Mouse (Mus musculus): ENCODE data around the gene Nup210l. TPM values are rescaled to one million over a fixed set of nuclear protein-coding genes. Genes with fewer than 3 reads are reported as not detected.

Nup210l gene
- polyA plus RNA-seq, 1 experiment: 0.56 TPM

DNA sequence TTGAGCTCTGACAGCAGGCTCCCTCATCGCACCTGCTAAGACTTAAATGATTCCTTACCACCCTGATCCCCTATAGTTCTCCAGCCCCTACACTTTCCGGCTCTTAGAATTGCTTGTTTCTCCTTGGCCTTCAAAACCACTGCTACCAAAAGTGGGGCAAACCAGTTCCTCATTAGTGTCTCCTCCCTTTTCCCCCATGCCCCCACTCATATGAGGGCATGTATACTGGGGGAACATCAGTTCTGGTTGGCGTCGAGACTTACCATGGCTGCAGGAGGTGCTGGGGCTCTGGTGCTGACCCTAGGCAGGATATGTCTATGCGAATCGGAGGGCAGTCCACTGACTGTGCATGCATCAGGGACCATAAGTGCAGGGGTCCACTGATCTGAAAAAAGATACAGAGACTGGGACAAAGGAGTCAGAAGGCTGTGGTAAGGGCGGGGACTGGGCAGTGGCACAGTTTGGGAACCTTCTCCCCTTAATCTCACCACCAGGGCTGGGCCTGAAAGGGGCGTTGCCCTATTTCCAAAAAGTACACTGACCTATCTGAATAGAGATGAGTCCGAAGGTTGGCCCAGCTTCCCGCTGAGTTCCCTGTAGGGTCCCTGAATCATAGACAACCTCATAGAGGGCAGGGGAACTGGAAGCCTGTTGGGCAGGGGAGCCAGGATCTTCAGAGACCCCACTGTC, 137.9 kb downstream of the Nup210l start:
- WGBS: 73% methylated on average over 10 of the region's 10 CpGs
- DNase-seq (ENCODE audit: low read depth in 1 of 2, low spot score in 2 of 2): no peak
- TF ChIP-seq POLR2A (IDR thresholded peaks at IDR 0.05; ENCODE audit: low read depth, low read length): no peak
- no peak for TF ChIP-seq CTCF (IDR thresholded peaks at IDR 0.05; ENCODE audit: extremely low read depth, insufficient read depth, insufficient read length, insufficient replicate concordance)

GRCm38 (mm10) chr3:90242984-90243775, 139.2 kb downstream of the Nup210l start, which contains the start of gene Creb3l4:
Creb3l4 (minus strand) TSS chr3:90243512.
- H3K36me3 ChIP-seq (ENCODE audit: control insufficient read depth, insufficient read depth, low read length): no peaks in the 10 kb centered on the region
- TF ChIP-seq CTCF (IDR thresholded peaks at IDR 0.05; ENCODE audit: extremely low read depth, insufficient read depth, insufficient read length, insufficient replicate concordance) (no peak), POLR2A (IDR thresholded peaks at IDR 0.05; ENCODE audit: low read depth, low read length) (no peak)
- no peak within 1 kb of the TSS for H3K4me3 ChIP-seq (ENCODE audit: extremely low read depth, insufficient read depth, insufficient read length)
- H3K27me3 ChIP-seq (ENCODE audit: control insufficient read depth, insufficient read depth, low read length): no peaks in the 10 kb centered on the region
- no peak for DNase-seq (ENCODE audit: low read depth in 1 of 2, low spot score in 2 of 2)
- H3K4me1 ChIP-seq (ENCODE audit: control insufficient read depth, insufficient read depth, insufficient read length): peaks cover 6% of the 10 kb centered on the region
- WGBS: 78% methylated on average over 19 of the region's 19 CpGs
- H3K27ac ChIP-seq (ENCODE audit: insufficient read depth, low read length): no peak within 1 kb of the TSS

More for the DNA sequence above, 137.9 kb downstream of the Nup210l start:
- Histone ChIP-seq H3K4me3 (ENCODE audit: extremely low read depth, insufficient read depth, insufficient read length) (no peak overlapping the region), H3K36me3 (ENCODE audit: control insufficient read depth, insufficient read depth, low read length) (no peaks in the 10 kb centered on the region), H3K27me3 (ENCODE audit: control insufficient read depth, insufficient read depth, low read length) (no peaks in the 10 kb centered on the region), H3K27ac (ENCODE audit: insufficient read depth, low read length) (no peak overlapping the region), H3K4me1 (ENCODE audit: control insufficient read depth, insufficient read depth, insufficient read length) (peaks cover 4% of the 10 kb centered on the region)

DNA sequence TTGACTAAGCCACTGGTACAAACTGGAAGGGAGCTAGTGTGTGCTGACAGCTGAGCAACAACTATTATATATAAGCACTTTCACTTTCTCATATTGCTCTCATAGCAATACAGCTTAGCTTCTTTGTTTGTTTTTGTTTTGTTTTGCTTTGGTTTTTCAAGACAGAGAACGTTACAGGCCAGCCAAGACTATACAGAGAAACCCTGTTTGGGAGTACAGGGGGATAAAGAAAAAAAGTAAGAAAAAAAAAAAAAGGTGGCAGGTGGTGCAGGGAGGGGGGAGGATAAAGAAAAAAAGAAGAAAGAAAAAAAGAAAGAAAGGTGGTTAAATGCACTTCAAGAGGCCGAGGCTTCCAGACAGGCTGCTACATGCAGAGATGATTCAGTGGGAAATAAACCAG, 141.5 kb downstream of the Nup210l start:
- H3K36me3 ChIP-seq (ENCODE audit: control insufficient read depth, insufficient read depth, low read length): peaks cover 2% of the 10 kb centered on the region; the same call in 1 of the 2 replicates
- WGBS: 18% methylated on average over 2 of the region's 2 CpGs
- no peak for TF ChIP-seq POLR2A (IDR thresholded peaks at IDR 0.05; ENCODE audit: low read depth, low read length)
- TF ChIP-seq CTCF (IDR thresholded peaks at IDR 0.05; ENCODE audit: extremely low read depth, insufficient read depth, insufficient read length, insufficient replicate concordance): no peak
- no peak for DNase-seq (ENCODE audit: low read depth in 1 of 2, low spot score in 2 of 2)
- H3K4me3 ChIP-seq (ENCODE audit: extremely low read depth, insufficient read depth, insufficient read length): no peak overlapping the region
- H3K27me3 ChIP-seq (ENCODE audit: control insufficient read depth, insufficient read depth, low read length): no peaks in the 10 kb centered on the region
- no peak overlapping the region for H3K27ac ChIP-seq (ENCODE audit: insufficient read depth, low read length)
- H3K4me1 ChIP-seq (ENCODE audit: control insufficient read depth, insufficient read depth, insufficient read length): peaks cover 11% of the 10 kb centered on the region

DNA sequence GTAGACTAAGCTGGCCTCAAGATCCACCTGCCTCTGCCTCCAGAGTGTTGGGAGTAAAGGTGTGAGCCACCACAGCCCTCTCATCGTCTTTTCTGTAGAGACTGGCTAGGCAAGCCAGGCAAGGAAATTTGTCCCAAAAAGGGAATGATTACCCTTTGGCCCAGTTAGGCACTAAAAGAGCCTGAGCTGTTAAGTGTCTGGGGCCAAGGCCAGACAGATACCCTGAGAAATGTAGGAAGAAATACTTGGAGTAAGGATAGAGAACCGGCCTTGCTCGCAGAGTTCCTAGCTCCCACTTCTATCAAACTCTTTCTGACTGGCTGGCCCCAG, 143.7 kb downstream of the Nup210l start:
- Histone ChIP-seq H3K36me3 (ENCODE audit: control insufficient read depth, insufficient read depth, low read length) (peaks cover 7% of the 10 kb centered on the region), H3K4me1 (ENCODE audit: control insufficient read depth, insufficient read depth, insufficient read length) (peaks cover 7% of the 10 kb centered on the region), H3K27me3 (ENCODE audit: control insufficient read depth, insufficient read depth, low read length) (no peaks in the 10 kb centered on the region), H3K27ac (ENCODE audit: insufficient read depth, low read length) (peak overlapping the region; percentile 93), H3K4me3 (ENCODE audit: extremely low read depth, insufficient read depth, insufficient read length) (peak overlapping the region; percentile 66; the same call in 1 of the 2 replicates)
- TF ChIP-seq CTCF (IDR thresholded peaks at IDR 0.05; ENCODE audit: extremely low read depth, insufficient read depth, insufficient read length, insufficient replicate concordance): no peak
- TF ChIP-seq POLR2A (IDR thresholded peaks at IDR 0.05; ENCODE audit: low read depth, low read length): no peak
- WGBS: 3% methylated on average over 3 of the region's 3 CpGs
- no peak for DNase-seq (ENCODE audit: low read depth in 1 of 2, low spot score in 2 of 2)

- Histone ChIP-seq H3K36me3 (ENCODE audit: control insufficient read depth, insufficient read depth, low read length) (peaks cover 7% of the 10 kb centered on the region), H3K4me3 (ENCODE audit: extremely low read depth, insufficient read depth, insufficient read length) (peak within 1 kb of the TSS; percentile 95), H3K27me3 (ENCODE audit: control insufficient read depth, insufficient read depth, low read length) (no peaks in the 10 kb centered on the region), H3K27ac (ENCODE audit: insufficient read depth, low read length) (peak within 1 kb of the TSS; percentile 97), H3K4me1 (ENCODE audit: control insufficient read depth, insufficient read depth, insufficient read length) (peaks cover 7% of the 10 kb centered on the region)
- under 1% methylated on average over 44 of the region's 44 CpGs for WGBS
- peak; percentile 66 for TF ChIP-seq POLR2A (IDR thresholded peaks at IDR 0.05; ENCODE audit: low read depth, low read length)
- TF ChIP-seq CTCF (IDR thresholded peaks at IDR 0.05; ENCODE audit: extremely low read depth, insufficient read depth, insufficient read length, insufficient replicate concordance): no peak
- peak; percentile 76 to 91 for DNase-seq (ENCODE audit: low read depth in 1 of 2, low spot score in 2 of 2)
Measured at GRCm38 (mm10) chr3:90247960-90248745, 144.2 kb downstream of the Nup210l start, which contains the start of gene Slc39a1. Slc39a1 (plus strand) TSS chr3:90248172.

DNA sequence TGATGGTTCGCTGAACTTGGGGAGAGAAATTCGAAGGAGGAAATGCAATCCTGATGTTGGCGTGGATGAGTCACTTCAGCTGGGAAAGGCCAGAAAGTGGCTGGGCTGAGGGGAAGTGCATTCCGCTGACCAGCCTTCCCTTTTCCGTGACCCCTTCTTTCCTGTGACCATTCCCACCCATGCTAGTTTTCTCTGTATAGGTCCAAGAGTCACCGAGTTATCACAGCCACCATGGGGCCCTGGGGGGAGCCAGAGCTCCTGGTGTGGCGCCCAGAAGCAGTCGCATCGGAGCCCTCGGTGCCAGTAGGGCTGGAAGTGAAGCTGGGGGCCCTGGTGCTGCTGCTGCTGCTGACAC, 144.8 kb downstream of the Nup210l start:
- H3K36me3 ChIP-seq (ENCODE audit: control insufficient read depth, insufficient read depth, low read length): peaks cover 7% of the 10 kb centered on the region
- H3K4me3 ChIP-seq (ENCODE audit: extremely low read depth, insufficient read depth, insufficient read length): peak overlapping the region; percentile 95
- DNase-seq (ENCODE audit: low read depth in 1 of 2, low spot score in 2 of 2): peak in 1 of 2 experiments; percentile 27
- no peak for TF ChIP-seq POLR2A (IDR thresholded peaks at IDR 0.05; ENCODE audit: low read depth, low read length)
- TF ChIP-seq CTCF (IDR thresholded peaks at IDR 0.05; ENCODE audit: extremely low read depth, insufficient read depth, insufficient read length, insufficient replicate concordance): no peak
- H3K27ac ChIP-seq (ENCODE audit: insufficient read depth, low read length): peak overlapping the region; percentile 97
- H3K4me1 ChIP-seq (ENCODE audit: control insufficient read depth, insufficient read depth, insufficient read length): peaks cover 7% of the 10 kb centered on the region
- no peaks in the 10 kb centered on the region for H3K27me3 ChIP-seq (ENCODE audit: control insufficient read depth, insufficient read depth, low read length)
- WGBS: 4% methylated on average over 10 of the region's 10 CpGs

All from spleen, adult 2 months (tissue).